Mouse (Mus musculus): Measurements from ENCODE around the gene Olfr339.
"Not testable (repeated sequence)": the region's sequence is repeated elsewhere in the genome, so short reads cannot be mapped to it uniquely, and the experiment has no call there.

The Olfr339 gene

DNA sequence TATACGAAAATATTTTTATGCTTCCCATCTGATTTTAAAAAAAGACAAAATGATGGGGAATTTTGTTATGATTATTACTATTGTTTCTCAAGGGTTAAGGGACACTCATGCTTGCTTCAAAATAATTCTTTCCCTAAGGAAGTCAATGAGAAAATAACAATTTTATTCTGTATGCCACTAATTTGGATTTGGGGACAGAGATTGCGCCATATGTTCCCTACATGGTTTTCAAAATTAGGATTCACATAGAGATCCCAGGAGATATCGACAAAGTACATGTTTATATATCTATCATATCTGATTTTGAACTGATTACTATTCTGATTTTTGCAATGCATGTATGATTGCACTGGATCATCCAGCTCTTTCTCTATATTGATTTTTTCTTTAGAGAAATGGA, at the start of gene Olfr339:
Gene Olfr339, plus strand, starts transcription at position 301 of the 400 bp plus-strand sequence.
- DNase-seq (ENCODE audit: low spot score in 2 of 2): no peak

DNA sequence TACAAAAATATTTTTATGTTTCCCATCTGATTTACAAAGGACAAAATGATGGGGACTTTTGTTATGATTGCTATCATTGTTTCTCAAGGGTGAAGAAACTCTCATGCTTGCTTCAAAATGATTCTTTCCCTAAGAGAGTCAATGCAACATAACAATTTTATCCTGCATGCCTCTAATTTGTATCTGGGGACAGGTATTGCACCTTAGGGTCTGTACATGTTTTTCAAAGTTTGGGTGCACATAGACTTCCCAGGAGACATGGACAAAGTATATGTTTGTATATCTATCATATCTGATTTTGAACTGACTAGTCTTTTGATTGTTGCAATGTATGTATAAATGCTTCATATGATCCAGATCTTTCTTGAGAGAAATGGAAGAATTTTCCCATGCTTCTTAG, 45.5 kb upstream of the Olfr339 start, which contains the start of gene Olfr338:
Gene Olfr338, plus strand, starts transcription at position 301 of the 400 bp plus-strand sequence.
- DNase-seq (ENCODE audit: low spot score in 2 of 2): no peak

DNA sequence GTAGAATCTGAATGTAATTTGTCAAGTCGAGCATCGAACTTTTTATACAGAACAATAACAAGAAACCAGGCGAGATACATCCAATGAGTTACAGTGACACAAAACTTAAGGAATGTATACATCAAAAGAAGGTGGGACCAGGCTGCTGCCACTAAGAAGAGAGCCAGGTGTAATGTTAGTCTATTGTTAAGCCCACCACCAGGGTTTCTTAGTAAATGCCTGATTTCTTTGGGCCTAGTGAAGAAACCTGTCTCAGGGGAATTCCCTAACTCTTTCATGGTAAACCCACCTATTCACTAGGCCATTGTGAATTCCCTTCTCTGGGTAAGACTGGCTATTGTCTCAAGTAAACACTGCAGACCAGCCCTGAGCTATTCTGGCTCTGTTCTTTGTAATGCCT, 3.6 kb upstream of the Olfr339 start:
- DNase-seq (ENCODE audit: low spot score in 2 of 2): not testable (repeated sequence)

- not testable (repeated sequence) for DNase-seq (ENCODE audit: low spot score in 2 of 2)
Measured at GRCm38 (mm10) chr2:36415591-36415990, 3.2 kb upstream of the Olfr339 start.

GRCm38 (mm10) chr2:36452287-36452686, 33.5 kb downstream of the Olfr339 start, which contains the start of gene Olfr340:
Gene Olfr340 (plus strand): TSS chr2:36452587.
- no peak for DNase-seq (ENCODE audit: low spot score in 2 of 2)

GRCm38 (mm10) chr2:36473634-36474033, 54.9 kb downstream of the Olfr339 start:
- no peak for DNase-seq (ENCODE audit: low spot score in 2 of 2)
